ENCODE assay signal across 13 mouse cellular contexts in the genomic region with DNA sequence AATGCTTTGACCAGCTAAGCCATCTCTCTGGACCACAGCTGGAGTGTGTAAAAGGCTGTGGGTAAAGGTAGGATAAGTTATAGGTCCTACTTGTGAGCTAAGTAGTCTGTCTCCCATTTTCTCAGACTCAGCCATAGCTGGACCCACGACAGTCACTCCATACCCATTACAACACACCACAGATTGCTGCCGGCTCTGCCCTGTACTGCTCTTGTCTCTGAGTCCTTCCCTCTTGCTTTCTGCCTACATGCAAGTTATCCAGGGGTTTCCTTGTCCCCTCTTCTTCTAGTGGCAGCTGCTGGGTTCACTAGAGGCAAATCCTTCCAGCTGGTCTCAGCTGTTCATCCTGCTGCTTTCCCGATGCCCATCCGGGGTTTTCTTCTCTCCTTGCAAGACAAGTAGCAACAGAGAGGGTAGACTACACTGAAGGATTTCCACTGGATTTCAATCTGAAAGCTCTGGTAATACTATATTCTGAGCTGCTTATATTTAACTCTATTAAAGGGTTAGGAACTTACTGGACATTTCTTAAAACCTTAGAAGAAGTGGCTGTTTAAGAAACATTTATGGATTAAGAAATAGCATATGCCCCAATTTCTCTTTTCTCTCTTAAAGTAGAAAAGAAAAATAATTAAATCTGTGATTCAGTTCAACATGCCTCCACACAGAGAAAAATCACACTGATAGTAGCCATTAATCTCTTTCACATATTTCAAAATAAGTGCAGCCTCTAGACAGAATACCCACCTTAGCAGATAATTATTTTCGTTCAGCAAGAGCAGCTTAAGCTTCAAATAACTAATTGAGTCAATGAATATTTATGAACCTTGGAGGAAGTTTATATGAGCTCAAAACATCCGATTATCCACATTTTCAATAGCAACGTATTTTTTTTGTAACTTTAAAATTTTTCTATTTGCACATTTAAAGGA.
A peak's percentile ranks its signal among the peaks of the same experiment; 100 is the strongest.
DNase-seq lines count a peak whose midpoint lies in the region; ATAC-seq lines count a peak whose summit lies in the region.
"Had no signal": no experiment of that assay in that cellular context is flagged by ENCODE, and none has a peak within 500 bp of the region (broad histone marks: within the 10 kb centered on the region; RNA-seq: fewer than 3 reads in every experiment).

No protein-coding gene starts in this region.

- H3K4me1 ChIP-seq in limb, embryonic 13.5 days: peaks cover 12% of the 10 kb centered on the region
- H3K4me1 ChIP-seq in limb, embryonic 10.5 days: no peaks in the 10 kb centered on the region
- peaks cover 6% of the 10 kb centered on the region; the same call in 1 of the 2 replicates for H3K4me1 ChIP-seq in forebrain, embryonic 14.5 days (ENCODE audit: control insufficient read depth, insufficient read depth, low read length)
- peaks cover 11% of the 10 kb centered on the region; the same call in 1 of the 2 replicates for H3K4me1 ChIP-seq in hindbrain, embryonic 15.5 days (replicated peaks)
- peaks cover 44% of the 10 kb centered on the region for H3K4me1 ChIP-seq in midbrain, embryonic 13.5 days (replicated peaks)
- H3K4me1 ChIP-seq: heart, embryonic 15.5 days; intestine, embryonic 15.5 days had no signal

- H3K4me2 ChIP-seq in limb, embryonic 13.5 days (replicated peaks): no peak overlapping the region
- H3K4me2 ChIP-seq in forebrain, embryonic 14.5 days (ENCODE audit: low read length): no peak overlapping the region
- H3K4me2 ChIP-seq in hindbrain, embryonic 15.5 days: no peak overlapping the region
- no peak overlapping the region for H3K4me2 ChIP-seq in midbrain, embryonic 13.5 days (replicated peaks)
- H3K4me2 ChIP-seq: heart, embryonic 15.5 days; intestine, embryonic 15.5 days had no signal

- H3K27me3 ChIP-seq in limb, embryonic 13.5 days: peaks cover 7% of the 10 kb centered on the region
- no peaks in the 10 kb centered on the region for H3K27me3 ChIP-seq in limb, embryonic 10.5 days (ENCODE audit: low read depth, poor library complexity, severe bottlenecking)
- H3K27me3 ChIP-seq in forebrain, embryonic 14.5 days (replicated peaks; ENCODE audit: control insufficient read depth, insufficient read depth, low read length): no peaks in the 10 kb centered on the region
- no peaks in the 10 kb centered on the region for H3K27me3 ChIP-seq in hindbrain, embryonic 15.5 days
- H3K27me3 ChIP-seq in midbrain, embryonic 13.5 days: no peaks in the 10 kb centered on the region
- H3K27me3 ChIP-seq: heart, embryonic 15.5 days; intestine, embryonic 15.5 days had no signal

- H3K4me3 ChIP-seq in limb, embryonic 13.5 days: no peak overlapping the region
- no peak overlapping the region for H3K4me3 ChIP-seq in limb, embryonic 10.5 days
- no peak overlapping the region for H3K4me3 ChIP-seq in forebrain, embryonic 14.5 days (ENCODE audit: low read depth, low read length)
- no peak overlapping the region for H3K4me3 ChIP-seq in hindbrain, embryonic 15.5 days
- H3K4me3 ChIP-seq in midbrain, embryonic 13.5 days (replicated peaks): no peak overlapping the region
- H3K4me3 ChIP-seq: heart, embryonic 15.5 days; intestine, embryonic 15.5 days had no signal

- DNase-seq in limb, embryonic 10.5 days (ENCODE audit: low spot score): no peak
- DNase-seq in forebrain, embryonic 14.5 days (ENCODE audit: low spot score): peak; percentile 48
- DNase-seq in adrenal gland, adult (ENCODE audit: inconsistent age in 2 of 2, low spot score in 1 of 2): no peak
- DNase-seq in urinary bladder, postnatal 36 days (ENCODE audit: low spot score in 2 of 2): no peak
- DNase-seq in adrenal gland, adult 2 months: no peak
- DNase-seq: cerebellum, postnatal 10 days; layer of hippocampus, adult 9-11 months had no signal

- ATAC-seq in limb, embryonic 13.5 days (ENCODE audit: low FRiP score, low read depth): peak; percentile 51; the same call in 1 of the 2 replicates
- no peak for ATAC-seq in forebrain, embryonic 14.5 days
- no peak for ATAC-seq in hindbrain, embryonic 15.5 days (ENCODE audit: low FRiP score, low read depth)
- ATAC-seq in midbrain, embryonic 13.5 days: peak; percentile 65
- ATAC-seq: intestine, embryonic 15.5 days had no signal

- no peaks in the 10 kb centered on the region for H3K36me3 ChIP-seq in limb, embryonic 13.5 days
- no peaks in the 10 kb centered on the region for H3K36me3 ChIP-seq in limb, embryonic 10.5 days
- H3K36me3 ChIP-seq in forebrain, embryonic 14.5 days (ENCODE audit: control insufficient read depth, insufficient read depth, low read length): no peaks in the 10 kb centered on the region
- H3K36me3 ChIP-seq in hindbrain, embryonic 15.5 days: no peaks in the 10 kb centered on the region
- no peaks in the 10 kb centered on the region for H3K36me3 ChIP-seq in midbrain, embryonic 13.5 days
- H3K36me3 ChIP-seq: heart, embryonic 15.5 days; intestine, embryonic 15.5 days had no signal

- 71% methylated on average over 7 of the region's 7 CpGs for WGBS in limb, embryonic 13.5 days
- 85% methylated on average over 7 of the region's 7 CpGs for WGBS in limb, embryonic 10.5 days
- WGBS in forebrain, embryonic 14.5 days: 27% methylated on average over 7 of the region's 7 CpGs
- WGBS in hindbrain, embryonic 15.5 days: 31% methylated on average over 7 of the region's 7 CpGs
- WGBS in midbrain, embryonic 13.5 days: 42% methylated on average over 7 of the region's 7 CpGs

- H3K9me3 ChIP-seq in limb, embryonic 13.5 days: no peaks in the 10 kb centered on the region
- no peaks in the 10 kb centered on the region for H3K9me3 ChIP-seq in limb, embryonic 10.5 days (replicated peaks)
- no peaks in the 10 kb centered on the region for H3K9me3 ChIP-seq in forebrain, embryonic 14.5 days (replicated peaks; ENCODE audit: control insufficient read depth, low read length)
- no peaks in the 10 kb centered on the region for H3K9me3 ChIP-seq in hindbrain, embryonic 15.5 days
- no peaks in the 10 kb centered on the region for H3K9me3 ChIP-seq in midbrain, embryonic 13.5 days
- H3K9me3 ChIP-seq: heart, embryonic 15.5 days; intestine, embryonic 15.5 days had no signal

- H3K27ac ChIP-seq in limb, embryonic 13.5 days: no peak overlapping the region
- H3K27ac ChIP-seq in limb, embryonic 10.5 days: no peak overlapping the region
- H3K27ac ChIP-seq in forebrain, embryonic 14.5 days (ENCODE audit: low read depth, low read length): peak overlapping the region; percentile 70
- H3K27ac ChIP-seq in hindbrain, embryonic 15.5 days (replicated peaks): peak overlapping the region; percentile 71
- peak overlapping the region; percentile 87 for H3K27ac ChIP-seq in midbrain, embryonic 13.5 days
- H3K27ac ChIP-seq: heart, embryonic 15.5 days; intestine, embryonic 15.5 days; stomach, postnatal 0 days had no signal

- H3K9ac ChIP-seq in limb, embryonic 13.5 days: no peak overlapping the region
- H3K9ac ChIP-seq in forebrain, embryonic 14.5 days (ENCODE audit: low read length): peak overlapping the region; percentile 40; the same call in 1 of the 2 replicates
- H3K9ac ChIP-seq in hindbrain, embryonic 15.5 days: no peak overlapping the region
- H3K9ac ChIP-seq in midbrain, embryonic 13.5 days (replicated peaks): no peak overlapping the region
- H3K9ac ChIP-seq: heart, embryonic 15.5 days; intestine, embryonic 15.5 days had no signal

Comparison
In these comparisons a context has a peak if more than half of its experiments do, and no peak if none do; other contexts are left out.
1. ATAC-seq: peak in limb, embryonic 13.5 days (single experiment) and midbrain, embryonic 13.5 days (single experiment); none in forebrain, embryonic 14.5 days (single experiment) and hindbrain, embryonic 15.5 days (single experiment).
2. H3K27ac ChIP-seq: peak in forebrain, embryonic 14.5 days (single experiment), hindbrain, embryonic 15.5 days (single experiment) and midbrain, embryonic 13.5 days (single experiment); none in limb, embryonic 13.5 days (single experiment) and limb, embryonic 10.5 days (single experiment).